Mouse (Mus musculus) embryo, embryonic 9.5 days (tissue): Measurements from ENCODE around the gene Adcy6.
"Not testable (repeated sequence)": the region's sequence is repeated elsewhere in the genome, so short reads cannot be mapped to it uniquely, and the experiment has no call there.

ENCODE experiments used
- DNase-seq: peaks from one replicate; pipeline ENCODE4 v3.0.0-alpha.2; 2017; ENCODE audit errors: extremely low spot score

The Adcy6 gene

GRCm38 (mm10) chr15:98602191-98602881 lies 7.5 kb downstream of the Adcy6 start:
- no peak for DNase-seq

GRCm38 (mm10) chr15:98601832-98602190 lies 8.1 kb downstream of the Adcy6 start:
- DNase-seq = no peak

GRCm38 (mm10) chr15:98600036-98600709 lies 9.7 kb downstream of the Adcy6 start:
- DNase-seq = no peak

- DNase-seq = no peak
These were observed 13.3 kb downstream of the Adcy6 start for GRCm38 (mm10) chr15:98596609-98597008.

- DNase-seq = no peak
These were observed 14.8 kb downstream of the Adcy6 start for GRCm38 (mm10) chr15:98595049-98595448.

- no peak for DNase-seq
These were observed 15.7 kb downstream of the Adcy6 start for GRCm38 (mm10) chr15:98594193-98594592.

- DNase-seq = no peak
These were observed 18.5 kb downstream of the Adcy6 start for GRCm38 (mm10) chr15:98591396-98591795.

GRCm38 (mm10) chr15:98589640-98590336 lies 20.1 kb downstream of the Adcy6 start:
- DNase-seq = no peak

GRCm38 (mm10) chr15:98587751-98588150 lies 22.1 kb downstream of the Adcy6 start:
- no peak for DNase-seq

- not testable (repeated sequence) for DNase-seq
These were observed 23.7 kb downstream of the Adcy6 start for GRCm38 (mm10) chr15:98586141-98586540.

- no peak for DNase-seq
These were observed 24.5 kb downstream of the Adcy6 start for GRCm38 (mm10) chr15:98585421-98585820.

- DNase-seq = no peak
These were observed 26.9 kb downstream of the Adcy6 start for GRCm38 (mm10) chr15:98582996-98583395.

GRCm38 (mm10) chr15:98582410-98582809 lies 27.5 kb downstream of the Adcy6 start:
- DNase-seq = no peak

- peak; percentile 79 for DNase-seq
These were observed 29.9 kb downstream of the Adcy6 start for GRCm38 (mm10) chr15:98579795-98580464.

GRCm38 (mm10) chr15:98579310-98579709 lies 30.6 kb downstream of the Adcy6 start:
- no peak for DNase-seq

GRCm38 (mm10) chr15:98573293-98573692 lies 36.6 kb downstream of the Adcy6 start:
- DNase-seq = no peak

- no peak for DNase-seq
These were observed 38.9 kb downstream of the Adcy6 start, which contains the start of the genes Ccnt1 and 4930415O20Rik for GRCm38 (mm10) chr15:98570873-98571538. TSS of gene Ccnt1 (minus strand) at chr15:98570923. TSS of gene 4930415O20Rik (plus strand) at chr15:98571004.

- DNase-seq = no peak
These were observed 40.0 kb downstream of the Adcy6 start for GRCm38 (mm10) chr15:98569795-98570365.

GRCm38 (mm10) chr15:98569216-98569615 lies 40.7 kb downstream of the Adcy6 start:
- DNase-seq = no peak

- DNase-seq = peak; percentile 39
These were observed 41.4 kb downstream of the Adcy6 start for GRCm38 (mm10) chr15:98568256-98569033.
